Mouse (Mus musculus) spleen, adult 2 months (tissue): ENCODE measurements at regions not wholly inside any gene's neighbourhood (a gene's known extent, or its start where the extent isn't known, plus 50 kb on each side); places are given as distances from the start of the nearest gene placed in this dataset.

Experiments used
- CTCF ChIP-seq: fragments of 200-500 bp; IDR thresholded peaks from 2 replicates; pipeline ENCODE4 v1.5.1; 2011; ENCODE audit warnings: mild to moderate bottlenecking, inconsistent platforms; ENCODE audit not compliant: insufficient read depth, insufficient read length, insufficient replicate concordance; ENCODE audit errors: extremely low read depth
- POLR2A ChIP-seq: fragments of 200-500 bp; IDR thresholded peaks from 2 replicates; pipeline ENCODE4 v1.6.1; 2011; ENCODE audit warnings: low read depth, low read length, inconsistent platforms

DNA sequence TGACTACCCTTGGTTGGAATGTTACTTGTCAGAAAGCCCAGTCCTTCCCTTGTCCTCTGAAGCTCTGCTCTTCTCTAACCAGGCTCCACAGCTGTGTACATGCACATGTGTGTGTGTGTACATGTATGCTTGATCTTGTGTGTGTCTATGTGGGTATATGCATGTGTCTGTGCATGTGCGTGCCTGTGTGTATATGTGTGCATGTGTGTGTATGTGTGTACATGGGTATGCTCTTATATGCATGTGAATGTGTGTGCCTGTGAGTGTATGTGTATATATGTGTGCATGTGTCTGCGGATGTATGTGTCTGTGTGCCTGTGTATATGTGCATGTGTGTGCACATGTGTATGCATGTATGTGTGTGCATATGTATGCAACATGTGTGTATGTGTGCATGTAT lies 468.6 kb upstream of the Trpc7 start:
- no peak for TF ChIP-seq POLR2A
- no peak for TF ChIP-seq CTCF
